Mouse (Mus musculus) CD4-positive helper T cell, adult 2 months (primary cell): ENCODE measurements around the gene Pnrc2.

Source experiments
- DNase-seq: peaks from one replicate; pipeline ENCODE4 v3.0.0-alpha.2; 2012; ENCODE audit warnings: low read depth, missing footprints, low spot score

Pnrc2 gene

GRCm38 (mm10) chr4:135870227-135871023 lies 3.2 kb downstream of the Pnrc2 start:
- no peak for DNase-seq

DNA sequence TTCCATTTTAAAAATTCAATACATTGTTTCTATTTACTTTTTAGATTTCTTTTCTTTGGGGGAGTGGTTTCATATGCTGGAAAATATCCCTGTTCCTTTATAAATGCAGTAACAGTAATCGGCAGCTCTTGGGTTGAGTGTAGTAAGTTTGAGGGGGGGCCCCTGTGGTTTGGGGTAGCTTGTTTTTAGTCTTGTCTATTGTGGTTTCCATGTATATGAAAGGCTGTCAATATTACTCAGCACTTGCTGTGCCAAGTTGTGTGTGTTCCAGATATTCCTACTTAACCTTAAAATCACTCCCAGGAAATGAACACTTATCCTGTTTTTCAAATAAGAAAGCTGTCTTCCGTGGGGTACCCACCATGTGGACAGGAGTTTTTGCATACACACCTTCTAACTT lies 4.7 kb downstream of the Pnrc2 start:
- peak; percentile 57 for DNase-seq

GRCm38 (mm10) chr4:135857597-135858186 lies 16.0 kb downstream of the Pnrc2 start:
- peak; percentile 29 for DNase-seq

DNA sequence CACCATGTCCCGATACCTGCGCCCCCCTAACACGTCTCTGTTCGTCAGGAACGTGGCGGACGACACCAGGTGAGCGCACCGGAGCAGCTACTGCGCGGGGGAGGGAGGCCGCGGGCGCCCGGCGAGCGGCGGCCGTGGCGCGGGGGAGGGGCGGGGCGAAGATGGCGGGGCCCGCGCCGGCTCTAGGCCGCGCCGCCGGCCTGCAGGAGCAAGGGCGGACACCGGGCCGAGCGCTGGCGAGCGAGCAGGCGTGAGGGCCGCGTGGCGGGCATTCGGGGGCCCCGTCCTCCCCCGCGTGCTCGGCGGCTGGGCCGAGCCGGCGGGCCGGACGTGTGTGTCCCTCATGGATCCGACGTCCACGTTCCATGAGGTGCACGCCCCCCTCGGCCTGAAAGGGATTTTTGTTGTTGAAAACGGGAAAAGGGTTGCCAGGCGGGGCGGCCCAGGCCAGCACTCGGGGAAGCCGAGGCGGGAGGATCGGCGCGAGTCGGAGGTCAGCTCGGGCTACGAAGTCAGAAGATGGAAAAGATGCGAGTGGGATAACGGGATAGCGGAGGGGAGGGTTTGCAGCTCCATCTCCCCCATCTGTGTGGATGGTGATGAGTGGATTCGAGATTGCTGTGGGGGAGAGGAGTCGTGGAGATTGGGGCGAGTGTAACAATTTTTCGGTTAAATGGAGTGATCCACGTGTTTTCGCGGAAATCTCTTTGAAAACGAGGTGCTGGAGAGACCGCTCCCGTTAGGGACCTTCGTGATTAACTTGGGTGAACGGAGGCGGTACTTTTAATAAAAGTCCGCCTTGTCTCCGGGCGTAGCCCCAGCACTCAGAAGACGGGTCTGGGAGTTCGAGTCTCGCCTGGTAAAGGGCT lies 17.2 kb downstream of the Pnrc2 start:
- DNase-seq: peak; percentile 60

DNA sequence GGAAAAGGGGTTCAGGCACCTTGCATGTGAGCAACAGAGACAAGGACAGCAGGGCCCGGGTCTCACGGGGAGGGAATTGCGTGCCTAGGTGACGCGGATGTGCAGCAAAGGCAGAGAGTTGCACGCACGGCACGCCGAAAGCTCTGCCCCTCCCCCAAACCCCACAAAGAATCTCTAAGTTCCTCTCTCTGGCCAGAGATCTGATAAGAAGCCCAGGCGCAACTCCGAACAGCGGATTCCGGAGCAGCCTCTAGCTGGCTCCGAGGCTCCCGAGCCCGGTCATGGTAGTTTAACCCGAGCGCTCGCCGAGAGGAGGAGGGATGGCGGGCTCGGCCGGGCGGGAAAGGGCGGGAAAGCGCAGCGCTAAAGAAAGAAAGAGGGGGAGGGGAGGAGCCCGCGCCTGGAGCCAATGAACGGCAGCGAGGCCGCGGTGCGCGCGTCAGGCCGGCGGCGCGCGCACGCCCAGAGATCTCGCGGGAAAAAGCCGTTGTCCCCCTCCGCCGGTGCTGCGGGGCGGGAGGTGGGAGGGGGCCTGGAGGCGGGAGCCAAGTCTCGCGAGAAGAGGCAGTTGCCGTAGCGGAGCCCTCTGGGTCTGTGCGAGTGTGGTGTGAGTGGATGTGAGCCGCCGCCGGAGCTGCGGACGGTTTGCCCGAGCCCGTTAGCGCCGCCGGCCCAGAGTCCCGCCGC lies 18.0 kb downstream of the Pnrc2 start, which contains the start of gene Srsf10:
Gene Srsf10, plus strand, starts transcription at position 212 of the 687 bp plus-strand sequence.
- peak; percentile 100 for DNase-seq

GRCm38 (mm10) chr4:135855080-135855479 lies 18.6 kb downstream of the Pnrc2 start:
- no peak for DNase-seq

DNA sequence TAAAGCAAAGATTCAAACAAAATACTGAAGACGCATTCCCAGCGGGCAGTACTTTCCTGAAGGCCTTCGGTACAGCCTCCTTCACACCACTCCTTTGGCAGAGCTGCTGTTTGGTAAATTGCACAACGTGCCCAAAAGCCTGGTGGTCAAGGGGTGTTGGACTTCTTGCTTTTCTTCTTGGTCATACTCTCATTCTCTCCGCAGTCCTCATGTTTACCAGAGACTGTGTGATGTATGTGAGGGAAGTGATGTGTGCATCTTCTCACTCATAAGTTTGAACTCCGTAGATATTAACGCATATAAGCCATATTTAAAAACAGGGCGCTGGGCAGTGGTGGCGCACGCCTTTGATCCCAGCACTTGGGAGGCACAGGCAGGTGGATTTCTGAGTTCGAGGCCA lies 19.0 kb downstream of the Pnrc2 start:
- DNase-seq: no peak

- no peak for DNase-seq
These were observed 19.6 kb downstream of the Pnrc2 start for GRCm38 (mm10) chr4:135853987-135854546.

GRCm38 (mm10) chr4:135851942-135852341 lies 21.7 kb downstream of the Pnrc2 start:
- DNase-seq: no peak

GRCm38 (mm10) chr4:135850411-135851095 lies 23.1 kb downstream of the Pnrc2 start:
- DNase-seq: peak; percentile 68

DNA sequence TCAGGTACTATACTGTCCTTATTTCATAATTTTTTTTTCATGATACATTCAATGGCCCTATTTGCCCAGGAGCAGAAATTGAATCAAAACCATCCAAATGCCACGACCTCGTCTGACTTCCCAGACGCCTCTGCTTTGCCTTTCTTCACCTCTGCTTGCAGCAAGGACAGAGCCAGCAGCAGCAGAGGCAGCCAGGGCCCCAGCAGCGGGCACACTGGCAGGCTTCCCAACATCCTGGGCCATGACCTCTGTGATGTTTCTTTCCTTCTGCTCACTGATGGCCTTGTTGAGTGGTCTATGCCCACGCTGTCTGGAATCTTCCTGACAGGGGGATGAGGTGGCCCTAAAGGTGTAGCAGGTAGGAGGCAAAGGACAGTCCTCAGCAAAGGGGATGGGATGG lies 26.1 kb downstream of the Pnrc2 start:
- DNase-seq: no peak

DNA sequence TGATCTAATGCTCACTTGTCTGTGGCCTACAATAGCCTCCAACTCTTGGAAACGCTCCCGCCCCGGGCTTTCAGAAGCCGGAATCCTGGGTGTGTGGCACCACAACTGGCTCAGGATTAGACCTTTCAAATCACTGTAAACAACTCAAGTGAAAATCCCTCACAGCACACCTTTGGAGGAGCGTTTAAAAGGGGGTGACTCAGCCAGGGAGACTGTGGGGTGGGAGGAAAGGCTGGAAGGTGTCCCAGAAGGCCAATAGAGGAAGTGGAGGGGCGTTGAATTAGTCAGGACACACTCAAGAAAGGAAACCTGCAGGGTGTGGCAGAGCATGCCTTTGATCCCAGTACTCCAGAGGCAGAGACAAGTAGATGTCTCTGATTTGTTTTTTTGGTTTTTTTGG lies 29.2 kb downstream of the Pnrc2 start:
- no peak for DNase-seq

- no peak for DNase-seq
These were observed 34.2 kb downstream of the Pnrc2 start for GRCm38 (mm10) chr4:135839293-135840011.

GRCm38 (mm10) chr4:135838925-135839292 lies 34.7 kb downstream of the Pnrc2 start:
- no peak for DNase-seq

DNA sequence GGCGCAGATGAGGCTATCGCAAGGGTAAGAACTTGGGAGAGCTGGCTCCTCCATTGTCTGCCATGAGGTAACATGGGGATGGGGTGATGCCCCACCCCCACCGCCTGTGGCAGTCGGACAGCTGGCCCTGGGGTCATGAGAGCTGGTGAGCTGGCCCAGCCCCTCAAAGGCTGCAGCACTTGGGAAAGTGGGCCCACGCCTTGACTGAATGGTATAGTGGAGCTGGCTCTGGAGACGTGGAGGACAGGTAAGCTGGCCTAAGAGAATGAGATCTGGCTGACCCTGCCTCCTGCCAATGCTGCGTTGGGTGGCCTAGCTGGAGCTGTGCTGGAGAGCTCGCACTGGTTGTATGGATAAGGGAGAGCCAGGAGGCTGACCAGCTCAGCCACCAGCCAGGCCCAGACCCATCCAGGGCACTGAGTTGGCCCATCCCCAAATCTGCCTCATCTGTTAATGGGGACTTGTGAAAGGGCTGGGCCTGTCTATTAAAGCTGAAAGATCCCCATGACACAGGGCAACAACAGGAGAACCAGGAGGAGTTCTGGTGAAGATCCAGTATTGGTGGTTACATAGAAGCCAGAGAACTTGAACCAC lies 39.4 kb downstream of the Pnrc2 start:
- no peak for DNase-seq

- DNase-seq: no peak
These were observed 40.1 kb downstream of the Pnrc2 start for GRCm38 (mm10) chr4:135833301-135834123.

GRCm38 (mm10) chr4:135832070-135832469 lies 41.6 kb downstream of the Pnrc2 start:
- no peak for DNase-seq

GRCm38 (mm10) chr4:135828491-135828890 lies 45.2 kb downstream of the Pnrc2 start:
- no peak for DNase-seq

- DNase-seq: no peak
These were observed 49.4 kb downstream of the Pnrc2 start for GRCm38 (mm10) chr4:135824254-135824653.
